Mouse (Mus musculus) heart, postnatal 4 days (tissue): ENCODE data around the gene Csrp3. TPM values are rescaled to one million over a fixed set of nuclear protein-coding genes. Genes with fewer than 3 reads are reported as not detected.

Experiments used
- DNase-seq: peaks from one replicate; pipeline ENCODE4 v3.0.0; 2021
- total RNA-seq, 2 experiments: library from RNA; stranded (reverse); gene quantifications; 2 replicates each; pipeline ENCODE4 v1.2.3; 2021

Csrp3 gene
- total RNA-seq = 1,000 to 10,000 TPM; 1,381 to 1,460 TPM

GRCm38 (mm10) chr7:48847820-48848650 lies at the start of gene Csrp3:
Gene Csrp3, minus strand, starts transcription at chr7:48848033.
- peak; percentile 79 for DNase-seq

- no peak for DNase-seq
Observed at GRCm38 (mm10) chr7:48896051-48896450, 48.2 kb upstream of the Csrp3 start.

- no peak for DNase-seq
Observed at GRCm38 (mm10) chr7:48895475-48895874, 47.6 kb upstream of the Csrp3 start.

GRCm38 (mm10) chr7:48894763-48895162 lies 46.9 kb upstream of the Csrp3 start:
- DNase-seq = no peak

- peak; percentile 82 for DNase-seq
Observed at GRCm38 (mm10) chr7:48894152-48894551, 46.3 kb upstream of the Csrp3 start.

GRCm38 (mm10) chr7:48893093-48893492 lies 45.3 kb upstream of the Csrp3 start:
- no peak for DNase-seq

GRCm38 (mm10) chr7:48891029-48891428 lies 43.2 kb upstream of the Csrp3 start:
- no peak for DNase-seq

GRCm38 (mm10) chr7:48888751-48889150 lies 40.9 kb upstream of the Csrp3 start:
- DNase-seq = no peak

GRCm38 (mm10) chr7:48887973-48888372 lies 40.1 kb upstream of the Csrp3 start:
- no peak for DNase-seq

- DNase-seq = no peak
Observed at GRCm38 (mm10) chr7:48884266-48884611, 36.4 kb upstream of the Csrp3 start.

- DNase-seq = no peak
Observed at GRCm38 (mm10) chr7:48883525-48884265, 35.9 kb upstream of the Csrp3 start.

- peak; percentile 22 for DNase-seq
Observed at GRCm38 (mm10) chr7:48881971-48882609, 34.3 kb upstream of the Csrp3 start.

- DNase-seq = peak; percentile 86
Observed at GRCm38 (mm10) chr7:48881486-48881885, 33.7 kb upstream of the Csrp3 start, which contains the start of gene E2f8. Gene E2f8, minus strand, starts transcription at chr7:48881596.

GRCm38 (mm10) chr7:48880591-48881481 lies 33.0 kb upstream of the Csrp3 start:
- peak; percentile 98 for DNase-seq

GRCm38 (mm10) chr7:48879574-48879973 lies 31.7 kb upstream of the Csrp3 start:
- DNase-seq = no peak

GRCm38 (mm10) chr7:48877786-48878390 lies 30.1 kb upstream of the Csrp3 start:
- no peak for DNase-seq

GRCm38 (mm10) chr7:48876526-48876925 lies 28.7 kb upstream of the Csrp3 start:
- peak; percentile 67 for DNase-seq

GRCm38 (mm10) chr7:48875096-48875495 lies 27.3 kb upstream of the Csrp3 start:
- no peak for DNase-seq

GRCm38 (mm10) chr7:48871292-48871691 lies 23.5 kb upstream of the Csrp3 start:
- DNase-seq = no peak

- DNase-seq = no peak
Observed at GRCm38 (mm10) chr7:48870579-48871180, 22.8 kb upstream of the Csrp3 start.

GRCm38 (mm10) chr7:48870144-48870543 lies 22.3 kb upstream of the Csrp3 start:
- no peak for DNase-seq
